Mouse (Mus musculus) frontal cortex, postnatal 10 days (tissue): ENCODE data around the gene Dhrs7.

Experiments
- DNase-seq, 2 experiments: peaks; one replicate each; pipeline ENCODE4 v3.0.0; 2022; ENCODE audit warnings: low spot score in 2 of 2, mixed read lengths in 1 of 2

Gene Dhrs7

DNA sequence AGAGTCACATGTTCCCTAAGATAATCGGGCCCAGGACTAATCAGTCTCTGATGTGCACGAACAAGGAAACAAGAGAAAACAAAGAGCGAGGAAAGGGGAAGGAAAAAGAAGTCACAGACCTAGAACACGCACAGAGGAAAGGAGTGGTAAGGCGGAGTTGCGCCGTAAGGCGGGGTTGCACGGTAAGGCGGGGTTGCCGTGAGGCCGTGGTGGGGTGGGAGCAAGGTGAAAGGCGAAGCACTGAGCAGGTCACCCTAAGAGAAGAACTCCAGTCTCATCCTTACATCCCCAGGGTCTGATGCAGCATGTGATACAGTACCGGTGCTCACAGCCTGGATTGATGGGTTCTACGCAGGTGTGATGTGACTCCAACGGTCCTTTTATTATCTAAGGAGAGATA, 8.9 kb downstream of the Dhrs7 start:
- no peak for DNase-seq

DNA sequence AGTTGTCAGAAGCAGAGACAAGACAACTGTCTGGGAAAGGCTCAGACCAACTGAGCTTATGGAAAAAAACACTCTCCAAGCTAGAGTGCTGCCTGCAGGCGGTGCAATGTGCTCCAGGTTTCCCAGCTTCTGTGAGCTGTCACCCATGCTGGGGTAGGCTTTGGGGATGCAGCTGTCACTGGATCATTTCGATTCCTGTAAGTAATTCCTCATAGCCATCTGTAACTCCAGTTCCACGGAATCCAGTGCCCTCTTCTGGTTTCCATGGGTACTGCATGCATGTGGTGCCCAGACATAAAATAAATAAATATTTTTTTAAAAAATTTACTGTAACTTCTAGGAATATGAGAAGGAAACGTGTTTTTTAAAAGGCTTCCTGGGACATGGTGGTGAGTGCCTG, 10.0 kb downstream of the Dhrs7 start:
- DNase-seq: peak; percentile 26 to 31

DNA sequence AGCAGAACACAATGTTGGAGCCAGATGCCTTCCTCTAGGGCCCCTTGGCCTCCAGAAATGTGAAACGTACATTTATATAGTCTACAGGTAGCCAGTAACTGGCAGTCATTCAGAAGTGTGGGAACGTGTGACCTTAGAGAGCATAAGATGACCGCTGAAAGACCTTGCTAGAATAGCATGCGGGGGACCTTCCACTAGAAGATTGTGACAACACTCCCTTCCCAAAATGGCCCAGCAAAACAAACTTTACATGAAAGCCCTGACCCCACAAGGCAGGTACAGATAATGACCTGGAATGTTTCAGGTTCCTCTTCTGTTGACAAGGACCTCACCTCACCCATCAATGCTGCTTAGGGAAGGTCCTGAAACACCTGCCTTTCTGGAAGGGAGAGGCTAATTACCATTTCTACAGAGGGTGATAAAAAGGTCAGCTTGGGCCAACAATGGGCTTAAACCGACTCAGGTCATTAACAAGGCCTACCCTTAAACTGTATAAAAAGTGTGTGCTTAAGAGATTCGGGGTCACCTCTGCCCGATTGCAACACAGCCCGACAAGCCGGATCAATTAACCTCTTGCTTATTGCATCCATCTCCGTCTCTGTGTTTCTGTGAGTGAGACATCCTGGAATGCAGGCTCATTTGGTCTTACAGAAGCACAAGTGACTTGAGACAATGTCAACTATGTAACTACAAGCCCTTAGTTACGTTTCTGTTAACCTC, 14.9 kb downstream of the Dhrs7 start, which contains the start of gene Gm4756:
Gene Gm4756, minus strand, starts transcription at position 51 of the 720 bp plus-strand sequence.
- DNase-seq: no peak

DNA sequence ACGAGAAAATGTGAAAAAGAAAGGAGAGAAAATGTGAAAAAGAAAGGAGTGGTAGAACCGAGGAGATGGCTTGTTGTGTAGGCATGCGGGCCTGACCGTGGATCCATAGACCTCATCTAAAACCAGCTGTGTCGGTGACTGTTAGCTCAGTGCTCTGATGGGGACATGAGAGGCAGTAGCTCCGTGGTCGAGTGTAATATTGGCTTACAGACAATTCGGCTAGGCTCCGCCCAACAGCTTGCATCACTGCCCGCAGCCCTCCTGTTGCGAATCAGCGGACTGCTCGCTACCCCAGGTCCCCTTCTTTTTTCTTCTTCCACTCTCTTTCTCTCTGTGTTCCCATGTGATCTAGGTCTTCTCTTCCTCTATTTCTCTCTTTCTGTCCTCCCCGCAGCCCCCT, 15.8 kb downstream of the Dhrs7 start:
- no peak for DNase-seq

DNA sequence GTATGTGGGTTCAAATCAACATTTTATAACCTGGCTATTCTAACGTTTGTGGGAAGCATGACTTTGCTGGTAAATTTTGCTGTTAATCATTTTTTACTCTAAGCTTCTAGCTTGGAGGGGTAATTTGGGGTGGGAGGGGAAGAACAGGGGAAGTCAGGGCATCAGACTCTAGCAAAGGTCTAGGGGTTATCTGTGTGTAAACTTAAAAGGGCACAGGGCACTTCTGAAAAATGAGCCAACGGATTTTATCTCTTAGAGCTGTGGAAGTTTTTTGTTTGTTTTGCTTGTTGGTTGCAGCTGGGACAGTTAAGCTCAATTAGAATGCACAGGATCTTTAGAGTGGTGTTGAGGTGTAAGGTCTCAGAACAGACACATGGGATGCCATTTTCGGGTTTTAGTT, 26.7 kb downstream of the Dhrs7 start:
- no peak for DNase-seq

DNA sequence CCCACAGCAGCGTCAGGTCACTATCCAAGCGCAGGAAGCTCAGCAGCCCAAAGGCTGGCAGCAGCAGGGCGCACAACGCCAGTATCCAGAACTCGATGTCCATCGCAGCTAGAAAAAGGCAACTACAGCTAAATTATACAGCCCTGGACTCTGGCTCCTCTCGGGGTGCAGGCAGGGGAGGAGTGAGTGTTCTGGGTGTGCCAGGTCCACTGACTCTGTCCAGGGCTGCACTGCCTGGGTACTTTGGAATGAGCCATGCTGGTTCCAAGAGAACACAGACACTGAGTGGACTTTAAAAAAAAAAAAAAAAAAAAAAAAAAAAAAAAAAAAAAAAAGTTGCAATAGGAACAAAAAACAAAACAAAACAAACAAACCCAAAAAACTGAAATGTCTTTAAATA, 36.0 kb downstream of the Dhrs7 start:
- DNase-seq: no peak

DNA sequence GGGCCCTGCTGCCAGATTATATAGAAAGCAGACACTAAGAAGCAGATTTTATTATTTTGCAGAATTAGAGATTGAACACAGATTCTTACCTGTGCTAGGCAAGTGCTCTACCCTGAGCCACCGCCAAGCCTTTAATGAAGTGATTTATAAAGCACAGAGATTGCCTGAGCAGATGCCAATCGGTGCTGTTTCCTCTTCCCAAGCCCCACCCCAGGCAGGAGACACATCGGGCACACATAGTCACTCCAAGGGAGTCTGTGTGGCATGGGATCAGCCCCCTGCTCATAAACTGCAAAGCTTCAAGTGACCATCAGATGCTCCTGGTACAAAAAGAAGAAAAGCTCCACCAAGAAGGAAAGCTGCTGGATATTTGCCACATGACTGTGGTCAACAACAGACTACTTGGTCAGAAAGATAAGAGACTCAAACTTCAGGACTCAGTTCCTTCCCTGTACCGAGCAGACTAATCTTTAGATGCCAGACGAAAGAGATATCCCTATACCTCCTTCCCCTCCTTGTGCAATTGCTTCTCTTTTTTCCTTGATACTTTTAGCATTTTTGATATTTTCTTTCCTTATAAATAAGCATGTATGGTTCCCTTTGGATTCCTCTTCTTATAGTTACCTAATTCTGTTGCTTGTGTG, 41.7 kb downstream of the Dhrs7 start:
- no peak for DNase-seq

DNA sequence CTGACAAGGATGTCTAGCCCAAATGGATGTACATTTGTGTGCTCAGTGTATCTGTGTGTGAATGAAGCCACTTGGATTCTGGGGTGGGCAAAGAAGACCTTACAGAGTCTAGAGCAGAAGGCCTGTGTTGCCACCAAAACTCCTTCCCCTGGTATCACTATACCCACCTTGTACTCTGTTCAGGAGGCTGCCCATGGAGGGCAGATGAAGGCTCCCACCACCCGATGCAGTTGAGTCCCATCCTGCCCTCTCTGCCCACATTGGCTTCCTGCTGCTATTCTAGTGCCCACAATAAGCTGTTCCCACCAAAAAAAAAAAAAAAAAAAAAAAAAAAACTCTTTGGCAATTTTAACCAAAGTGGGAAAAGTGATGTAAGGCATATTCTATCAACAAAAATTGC, 43.3 kb downstream of the Dhrs7 start:
- no peak for DNase-seq

DNA sequence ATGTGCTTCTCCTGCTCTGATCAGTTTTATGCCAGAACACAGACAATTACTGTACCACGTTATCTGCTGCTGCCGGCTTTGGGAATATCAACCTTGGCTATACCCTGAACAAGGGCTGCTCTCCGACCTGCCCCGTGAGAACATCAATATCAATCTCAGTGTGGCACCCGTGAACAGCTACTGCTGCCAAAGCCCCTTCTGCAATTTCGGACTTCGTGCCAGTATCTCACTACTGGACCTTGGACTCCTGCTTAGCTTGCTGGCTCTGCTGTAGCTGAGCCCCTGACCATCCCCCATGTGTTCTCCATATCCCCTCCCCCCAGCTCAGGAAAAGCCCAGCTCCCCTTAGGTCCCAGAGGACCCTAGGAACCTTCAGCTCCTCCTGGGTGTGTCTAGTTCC, 43.9 kb downstream of the Dhrs7 start:
- DNase-seq: no peak

DNA sequence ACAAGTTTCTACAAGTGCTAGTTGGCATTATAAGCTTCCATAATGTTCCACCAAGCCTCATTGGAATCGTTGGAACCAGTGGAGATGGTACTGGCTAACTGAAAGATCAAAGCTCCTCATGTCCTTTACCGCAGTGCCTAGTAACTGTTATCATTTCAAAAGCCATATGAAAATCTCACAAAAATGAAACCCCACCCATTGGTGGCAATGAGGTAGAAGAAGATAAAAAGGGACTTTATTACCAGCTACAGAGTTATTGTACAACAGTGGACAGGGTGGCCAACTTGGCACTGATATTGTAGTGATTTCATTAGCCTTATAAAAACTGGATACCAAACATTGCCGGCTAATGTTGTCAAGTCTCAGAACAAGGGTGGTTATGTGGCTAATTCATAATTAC, 52.7 kb downstream of the Dhrs7 start:
- DNase-seq: no peak
